Mouse (Mus musculus) megakaryocyte, embryonic 14.5 days (primary cell): ENCODE data around the gene Lrg1. TPM values are rescaled to one million over a fixed set of nuclear protein-coding genes. Genes with fewer than 3 reads are reported as not detected.

ENCODE experiments used
- H3K27me3 ChIP-seq: replicated peaks from 2 replicates; pipeline ENCODE3; 2012; ENCODE audit warnings: inconsistent platforms
- H3K36me3 ChIP-seq: replicated peaks from 2 replicates; pipeline ENCODE3; 2012; ENCODE audit warnings: low read length, inconsistent platforms, mixed read lengths
- H3K4me1 ChIP-seq: 2 replicates; pipeline ENCODE4 v1.6.1; 2012; ENCODE audit warnings: inconsistent platforms
- H3K4me3 ChIP-seq: replicated peaks from 2 replicates; pipeline ENCODE3; 2012; ENCODE audit warnings: moderate library complexity, mild to moderate bottlenecking, inconsistent platforms
- H3K9me3 ChIP-seq: 2 replicates; pipeline ENCODE4 v1.6.1; 2012; ENCODE audit warnings: inconsistent platforms
- FLI1 ChIP-seq: IDR thresholded peaks from 2 replicates; pipeline ENCODE4 v1.6.1; 2012; ENCODE audit warnings: low read length, inconsistent platforms, mixed read lengths
- GATA1 ChIP-seq: IDR thresholded peaks from 3 replicates; pipeline ENCODE4 v1.6.1; 2012; ENCODE audit warnings: mixed read lengths, low read length, inconsistent platforms, borderline replicate concordance
- polyA plus RNA-seq: library from polyadenylated mRNA; stranded (reverse); fragments of >175 nt; gene quantifications from 2 replicates; pipeline ENCODE4 v1.2.3, GENCODE M21; 2012; ENCODE audit warnings: low replicate concordance; ENCODE audit not compliant: insufficient read depth

Lrg1 gene
- polyA plus RNA-seq, 1 experiment: 2.7 TPM

DNA sequence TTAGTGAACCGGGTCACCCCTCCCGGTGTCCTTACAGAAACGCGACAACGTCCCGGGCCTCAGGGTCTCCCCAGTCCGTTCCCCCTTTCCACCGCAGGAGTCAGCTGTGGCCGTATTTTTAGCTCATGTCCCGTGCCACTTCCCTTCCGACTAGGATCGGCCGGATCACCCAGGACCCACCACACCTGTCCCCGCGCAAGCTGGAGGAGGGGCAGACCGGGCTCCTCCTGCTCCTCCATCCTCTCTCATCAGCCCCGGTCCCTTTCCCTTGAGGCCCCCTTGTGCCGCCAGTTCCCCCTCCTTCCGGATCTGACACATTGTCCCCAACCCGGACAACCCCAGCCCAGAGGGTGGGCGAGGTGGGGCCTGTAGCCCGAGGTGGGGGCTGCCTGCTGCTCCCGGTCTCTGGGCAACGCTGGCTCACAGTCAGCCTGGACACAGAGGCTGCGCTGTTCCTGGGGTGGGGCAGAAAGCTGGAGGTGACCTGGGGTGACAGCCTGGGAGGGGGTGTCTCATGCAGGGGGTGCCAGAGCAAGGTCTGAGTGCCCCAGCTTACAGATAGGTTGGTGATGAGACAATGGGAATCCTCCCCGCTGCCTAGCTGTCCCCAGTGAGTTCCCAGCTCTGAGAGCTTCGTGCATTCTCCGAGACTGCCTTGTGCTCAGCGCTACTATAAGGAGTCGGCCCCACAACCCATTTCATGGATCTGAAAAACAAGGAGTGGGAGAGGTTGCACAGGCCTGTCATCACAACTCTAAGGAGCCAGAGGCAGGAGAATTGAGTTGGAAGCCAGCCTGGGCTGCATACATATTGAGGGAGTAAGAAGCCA lies 27.2 kb upstream of the Lrg1 start:
- no peak for TF ChIP-seq FLI1
- no peak for TF ChIP-seq GATA1
- Histone ChIP-seq H3K27me3 (peaks cover 73% of the 10 kb centered on the region), H3K36me3 (no peaks in the 10 kb centered on the region), H3K9me3 (no peaks in the 10 kb centered on the region), H3K4me3 (peak overlapping the region; percentile 69), H3K4me1 (peaks cover 70% of the 10 kb centered on the region)

DNA sequence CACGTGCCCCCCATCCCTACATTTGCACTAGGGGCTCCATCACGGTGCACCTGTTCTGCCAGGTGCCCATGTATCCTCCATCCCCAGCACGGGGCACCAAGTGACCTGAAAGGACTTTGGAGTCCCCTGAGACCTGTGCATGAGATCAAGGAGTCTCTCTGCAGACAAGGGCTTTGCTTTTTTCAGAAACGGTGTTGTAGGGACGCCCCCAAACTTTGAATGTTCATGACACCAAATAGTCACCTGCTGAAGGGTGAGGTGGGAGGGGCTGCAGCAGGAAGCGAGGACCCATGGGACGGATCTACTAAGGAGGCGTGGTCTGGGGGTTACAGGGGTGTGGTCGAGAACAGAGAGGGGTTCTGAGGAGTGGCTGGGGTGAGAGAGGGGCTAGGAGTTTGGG lies 26.5 kb upstream of the Lrg1 start:
- peaks cover 70% of the 10 kb centered on the region for H3K4me1 ChIP-seq
- TF ChIP-seq GATA1 (no peak), FLI1 (no peak)
- peaks cover 73% of the 10 kb centered on the region for H3K27me3 ChIP-seq
- H3K9me3 ChIP-seq: no peaks in the 10 kb centered on the region
- H3K36me3 ChIP-seq: no peaks in the 10 kb centered on the region
- no peak overlapping the region for H3K4me3 ChIP-seq

DNA sequence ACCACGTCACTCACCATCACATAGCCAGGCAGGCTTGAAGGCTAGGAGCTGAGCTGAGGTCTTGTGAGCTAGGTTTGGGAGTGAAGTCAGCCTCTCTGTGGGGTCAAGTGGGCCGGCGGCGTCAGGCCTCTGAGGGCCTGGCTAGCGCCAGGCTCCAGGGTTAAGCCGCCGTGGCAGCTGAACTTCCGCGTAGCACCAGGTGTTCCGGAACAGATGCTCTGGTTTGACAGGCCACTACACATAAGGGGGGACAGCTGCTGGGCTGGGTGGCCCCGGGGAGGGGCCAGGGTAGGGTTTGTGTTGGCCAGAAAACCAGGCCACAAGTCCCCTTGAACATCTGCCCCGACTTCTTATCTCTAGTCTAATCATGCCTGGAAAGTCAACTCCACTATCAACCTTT lies 25.6 kb upstream of the Lrg1 start:
- Histone ChIP-seq H3K9me3 (no peaks in the 10 kb centered on the region), H3K27me3 (peaks cover 79% of the 10 kb centered on the region), H3K4me3 (no peak overlapping the region), H3K36me3 (no peaks in the 10 kb centered on the region), H3K4me1 (peaks cover 69% of the 10 kb centered on the region)
- TF ChIP-seq FLI1: no peak
- no peak for TF ChIP-seq GATA1

DNA sequence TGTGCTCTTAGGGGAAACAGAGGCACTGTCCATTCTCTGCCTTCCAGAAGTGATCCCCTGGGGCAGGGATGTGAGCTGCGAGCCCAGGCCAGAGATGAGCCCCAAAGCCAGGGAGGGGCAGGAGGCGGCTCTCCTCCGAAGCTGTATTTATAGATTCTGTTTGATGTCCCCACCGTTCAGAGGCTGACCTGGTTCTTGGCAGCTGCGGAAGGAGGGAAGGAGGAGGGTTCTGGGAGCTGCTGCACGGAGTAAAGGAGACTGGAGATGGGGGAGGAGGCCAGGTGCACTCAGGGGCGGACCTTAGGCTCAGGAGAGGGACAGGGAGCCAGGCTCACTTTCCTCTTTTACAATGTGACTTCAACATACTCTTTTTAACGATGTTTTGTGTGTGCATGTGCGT lies 24.3 kb upstream of the Lrg1 start:
- Histone ChIP-seq H3K27me3 (peaks cover 88% of the 10 kb centered on the region), H3K4me1 (peaks cover 73% of the 10 kb centered on the region), H3K4me3 (no peak overlapping the region), H3K9me3 (no peaks in the 10 kb centered on the region), H3K36me3 (no peaks in the 10 kb centered on the region)
- TF ChIP-seq FLI1 (no peak), GATA1 (no peak)

DNA sequence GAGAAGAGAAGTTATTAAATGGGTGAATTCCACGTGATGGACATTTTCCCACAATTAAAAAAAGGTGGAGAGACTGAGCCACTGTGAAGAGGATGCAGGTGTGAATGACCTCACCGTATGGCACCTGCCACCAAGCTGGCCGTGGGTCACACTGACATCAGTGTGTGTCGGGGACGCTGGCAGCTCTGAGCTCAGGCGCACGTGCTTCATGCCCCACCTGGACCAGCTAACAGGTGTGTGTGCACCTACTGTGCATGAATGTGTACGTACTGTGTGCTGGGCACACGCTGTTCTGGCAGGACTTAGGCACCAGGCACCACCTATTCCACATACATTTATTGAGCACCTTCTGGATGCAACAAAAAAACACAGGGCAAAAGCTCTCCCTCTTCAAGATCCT lies 22.7 kb upstream of the Lrg1 start:
- Histone ChIP-seq H3K27me3 (peaks cover 100% of the 10 kb centered on the region), H3K36me3 (no peaks in the 10 kb centered on the region), H3K9me3 (no peaks in the 10 kb centered on the region), H3K4me1 (peaks cover 73% of the 10 kb centered on the region), H3K4me3 (peak overlapping the region; percentile 26)
- no peak for TF ChIP-seq FLI1
- no peak for TF ChIP-seq GATA1

DNA sequence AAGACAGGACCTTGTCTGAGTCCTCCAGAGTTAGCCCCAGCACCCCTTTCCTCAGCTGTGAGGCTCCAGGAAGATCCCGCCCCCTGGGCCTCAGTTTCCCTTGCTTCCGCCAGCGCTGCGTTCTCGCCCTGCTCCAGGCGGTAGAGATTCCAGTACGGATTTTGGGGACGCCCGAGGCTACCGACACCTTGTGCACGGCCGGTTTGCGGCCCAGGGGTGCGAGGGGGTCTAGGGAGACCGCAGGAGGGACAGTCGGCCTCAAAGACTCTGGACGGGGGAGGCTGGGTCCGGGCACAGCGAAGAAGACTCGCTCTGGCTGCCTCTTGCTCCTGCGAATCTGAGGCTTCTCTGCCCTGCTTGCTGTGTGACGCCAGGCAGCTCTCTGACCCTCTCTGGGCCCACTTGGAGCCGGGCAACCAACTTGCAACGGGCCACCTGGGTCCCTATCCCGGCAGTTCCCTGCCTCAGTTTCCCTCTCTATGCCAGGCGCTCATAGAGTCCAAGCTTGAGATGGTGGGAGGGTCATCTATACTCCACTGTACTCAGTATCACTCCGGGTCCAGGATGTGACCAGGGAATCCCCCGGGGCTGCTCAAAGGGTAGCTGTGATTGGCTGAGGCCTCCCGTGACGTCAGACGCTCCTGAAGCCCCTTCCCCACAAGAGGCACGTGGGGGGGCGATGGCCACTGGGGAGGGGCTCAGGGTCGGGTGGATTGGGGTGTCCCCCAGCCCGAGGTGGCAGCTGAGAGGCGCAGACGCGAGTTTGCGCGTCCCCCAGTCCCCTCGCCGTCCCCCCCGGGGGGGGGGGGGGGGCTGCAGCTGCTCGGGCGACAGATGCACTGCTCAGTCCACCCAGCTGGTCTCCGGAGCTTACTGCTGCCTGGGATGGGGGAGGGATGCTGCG lies 20.2 kb upstream of the Lrg1 start:
- H3K4me1 ChIP-seq: peaks cover 81% of the 10 kb centered on the region
- peaks cover 98% of the 10 kb centered on the region for H3K27me3 ChIP-seq

DNA sequence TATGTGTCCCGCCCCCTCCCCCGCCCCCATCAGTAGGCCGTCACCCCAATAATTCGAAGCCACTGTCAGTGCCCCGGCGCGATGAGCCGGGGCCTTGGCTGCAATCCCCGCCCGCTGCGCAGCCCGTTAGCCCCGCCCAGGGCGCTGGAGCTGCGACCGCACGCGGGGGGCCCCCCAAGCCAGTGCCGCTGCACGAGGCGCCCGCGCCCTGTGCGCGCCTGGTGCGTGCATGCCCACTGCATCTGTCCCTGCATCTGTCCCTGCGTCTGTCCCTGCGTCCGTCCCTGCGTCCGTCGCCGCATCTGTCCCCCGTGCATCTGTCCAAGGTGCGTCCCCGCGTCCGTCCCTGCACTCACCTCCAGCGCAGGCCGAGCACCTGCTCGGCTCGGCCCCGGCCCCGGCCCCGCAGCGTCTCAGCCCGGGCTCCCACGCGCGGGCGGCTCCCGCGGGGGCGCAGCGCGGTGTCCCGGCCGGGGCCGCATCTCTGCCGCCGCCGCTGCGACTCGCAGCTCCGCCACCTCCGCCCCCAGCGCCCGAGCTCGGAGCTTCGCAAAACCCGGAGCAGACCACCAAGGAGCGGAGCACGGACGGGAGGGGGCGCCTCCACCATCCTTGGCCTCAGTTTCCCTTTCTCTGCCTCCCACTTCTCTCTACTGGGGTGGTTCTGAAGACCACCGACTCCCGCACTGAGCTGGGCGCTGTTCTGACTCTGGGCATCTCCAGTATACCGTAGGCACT lies 18.2 kb upstream of the Lrg1 start, which contains the start of gene Sema6b:
Sema6b (minus strand) TSS at position 486 of the 738 bp plus-strand sequence.
- Histone ChIP-seq H3K4me3 (peak within 1 kb of the TSS; percentile 94), H3K9me3 (no peaks in the 10 kb centered on the region), H3K4me1 (peaks cover 79% of the 10 kb centered on the region), H3K36me3 (no peaks in the 10 kb centered on the region), H3K27me3 (peaks cover 79% of the 10 kb centered on the region)
- TF ChIP-seq FLI1 (no peak), GATA1 (no peak)

More for the DNA sequence above, 20.2 kb upstream of the Lrg1 start:
- H3K4me3 ChIP-seq: peak overlapping the region; percentile 83
- TF ChIP-seq FLI1: no peak
- no peak for TF ChIP-seq GATA1
- H3K36me3 ChIP-seq: no peaks in the 10 kb centered on the region
- H3K9me3 ChIP-seq: no peaks in the 10 kb centered on the region

DNA sequence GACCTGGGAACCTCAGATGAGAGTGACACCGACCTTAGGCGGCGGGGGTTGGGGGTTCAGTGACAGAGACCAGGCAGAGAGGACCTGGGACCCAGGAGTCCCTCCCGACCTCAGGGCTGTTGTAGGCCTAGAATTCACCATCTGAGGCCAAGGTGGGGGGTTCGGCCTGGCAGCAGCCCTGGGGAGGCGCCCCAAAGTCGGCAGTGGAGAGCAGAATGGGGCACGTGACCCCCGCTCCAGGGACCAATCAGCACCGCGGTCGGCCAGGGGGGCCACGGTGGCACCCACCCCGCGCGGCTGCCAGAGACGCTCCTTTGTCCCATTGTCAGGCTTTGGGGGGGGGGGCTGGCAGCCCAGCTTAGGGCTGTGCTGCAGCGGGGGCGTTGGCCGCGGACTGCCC lies 17.6 kb upstream of the Lrg1 start:
- Histone ChIP-seq H3K27me3 (peaks cover 73% of the 10 kb centered on the region), H3K4me1 (peaks cover 82% of the 10 kb centered on the region), H3K4me3 (peak overlapping the region; percentile 94), H3K36me3 (no peaks in the 10 kb centered on the region), H3K9me3 (no peaks in the 10 kb centered on the region)
- TF ChIP-seq GATA1 (no peak), FLI1 (no peak)

DNA sequence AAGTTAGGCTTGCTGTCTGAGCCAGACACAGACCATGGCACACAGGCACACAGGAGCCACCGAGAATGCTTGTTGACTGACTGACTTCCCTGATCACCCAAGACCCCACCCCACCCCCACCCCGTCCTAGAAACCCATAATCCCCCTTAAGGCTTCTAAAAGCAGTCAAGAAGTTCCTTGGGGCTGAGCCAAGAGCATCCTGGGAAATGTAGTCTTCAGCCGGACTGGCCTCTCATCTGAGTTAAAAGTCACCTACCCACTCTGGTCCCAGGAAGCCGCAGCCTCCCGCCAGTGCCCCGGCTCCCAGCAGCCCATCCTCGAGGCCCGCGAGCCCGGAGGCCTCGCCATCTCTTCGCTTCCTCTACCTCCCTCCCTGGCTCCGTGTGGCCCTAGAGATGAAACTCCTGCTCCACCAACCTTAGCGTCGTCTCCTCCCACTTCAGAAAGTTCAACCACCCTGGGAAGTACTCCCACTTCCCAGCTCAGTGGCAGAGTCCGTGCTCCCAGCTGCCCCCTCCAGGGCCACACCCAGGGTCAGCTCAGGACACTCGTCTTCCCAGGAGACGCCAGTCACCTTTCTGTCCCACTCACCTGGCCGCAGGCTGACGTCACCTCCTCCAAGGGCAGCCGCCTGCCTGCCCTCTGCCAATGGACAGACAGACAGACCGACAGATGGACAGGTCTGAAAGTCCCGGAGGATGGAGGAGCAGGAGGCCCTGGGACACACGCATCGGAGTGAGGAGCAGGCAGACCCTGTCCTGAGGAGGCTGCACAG lies 16.2 kb upstream of the Lrg1 start:
- no peak overlapping the region for H3K4me3 ChIP-seq
- H3K4me1 ChIP-seq: peaks cover 85% of the 10 kb centered on the region
- no peaks in the 10 kb centered on the region for H3K9me3 ChIP-seq
- H3K27me3 ChIP-seq: peaks cover 59% of the 10 kb centered on the region
- H3K36me3 ChIP-seq: no peaks in the 10 kb centered on the region
- TF ChIP-seq GATA1: no peak
- TF ChIP-seq FLI1: no peak
